Mouse (Mus musculus) midbrain, embryonic 16.5 days (tissue): ENCODE measurements around the gene Tlr4. TPM values are rescaled to one million over a fixed set of nuclear protein-coding genes. Genes with fewer than 3 reads are reported as not detected.
A peak's percentile ranks its signal among the peaks of the same experiment; 100 is the strongest.

ENCODE experiments used
- ATAC-seq: fragments of 200-750 bp; cut with Nextera tagmentation; 2 replicates; pipeline ENCODE4 v1.8.0; 2017; ENCODE audit warnings: moderate TSS enrichment
- H3K27ac ChIP-seq: fragments of 300-500 bp; sonication (generic); 2 replicates; pipeline ENCODE4 v1.5.1; 2014; ENCODE audit warnings: mild to moderate bottlenecking, low read length, mixed read lengths
- H3K27me3 ChIP-seq: fragments of 300-500 bp; sonication (generic); 2 replicates; pipeline ENCODE4 v1.6.1; 2014; ENCODE audit warnings: low read depth, low read length, mixed read lengths; ENCODE audit not compliant: control insufficient read depth, insufficient read depth
- H3K36me3 ChIP-seq: fragments of 300-500 bp; sonication (generic); 2 replicates; pipeline ENCODE4 v1.6.1; 2014; ENCODE audit warnings: mild to moderate bottlenecking, low read length, moderate library complexity, mixed read lengths; ENCODE audit not compliant: control insufficient read depth, insufficient read depth
- H3K4me1 ChIP-seq: fragments of 300-500 bp; sonication (generic); 2 replicates; pipeline ENCODE4 v1.6.1; 2014; ENCODE audit warnings: mild to moderate bottlenecking, low read length, mixed read lengths; ENCODE audit not compliant: control insufficient read depth, insufficient read depth
- H3K4me2 ChIP-seq: fragments of 300-500 bp; sonication (generic); 2 replicates; pipeline ENCODE4 v1.6.1; 2014; ENCODE audit warnings: mild to moderate bottlenecking, low read length, mixed read lengths
- H3K4me3 ChIP-seq: fragments of 300-500 bp; sonication (generic); 2 replicates; pipeline ENCODE4 v1.5.1; 2014; ENCODE audit warnings: low read depth, mild to moderate bottlenecking, low read length, moderate library complexity, mixed read lengths
- H3K9ac ChIP-seq: fragments of 300-500 bp; sonication (generic); 2 replicates; pipeline ENCODE4 v1.6.1; 2014; ENCODE audit warnings: low read depth, low read length, mixed read lengths
- H3K9me3 ChIP-seq: fragments of 300-500 bp; sonication (generic); replicated peaks from 2 replicates; pipeline ENCODE4 v1.6.1; 2014; ENCODE audit warnings: mild to moderate bottlenecking, low read length, mixed read lengths; ENCODE audit not compliant: control insufficient read depth, poor library complexity, severe bottlenecking
- WGBS: fragments of 180-500 bp; shearing (Covaris S2); extraction: QIAGEN DNeasy Blood & Tissue Kit; methylation state at CpG from one replicate; pipeline ENCODE4 v1.1.7; 2014; 5-methylcytosine and 5-hydroxymethylcytosine counted together
- polyA plus RNA-seq: library from polyadenylated mRNA; unstranded; fragments of >200 nt; fragmentation: Nextera tagmentation; extraction: Ambion mirVana; gene quantifications from 2 replicates; pipeline ENCODE4 v1.2.1, GENCODE M21; 2015

Tlr4 gene
- polyA plus RNA-seq, 1 experiment from 2014 or later: 1.2 TPM

DNA sequence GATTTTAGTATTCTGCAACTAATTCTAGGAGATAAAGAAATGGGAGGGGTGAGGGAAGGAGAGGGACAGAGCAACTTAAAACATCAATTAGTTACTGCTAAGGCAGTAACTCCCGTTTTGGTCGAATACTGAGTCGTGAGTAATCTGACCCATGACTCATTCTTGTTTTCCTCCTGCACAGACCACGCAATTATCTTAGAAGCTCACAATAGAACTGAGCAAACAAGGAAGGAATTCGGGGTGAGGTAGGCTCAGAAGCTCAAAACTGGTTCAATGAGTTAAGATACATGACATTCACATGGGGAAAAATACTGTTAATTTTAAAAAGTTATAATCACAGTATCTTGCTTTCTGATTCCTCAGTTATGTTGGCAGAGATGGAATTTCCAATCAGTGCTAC is 1.3 kb downstream of the Tlr4 start:
- no peaks in the 10 kb centered on the region for H3K4me1 ChIP-seq
- H3K4me3 ChIP-seq: no peak overlapping the region
- 49% methylated on average over 5 of the region's 5 CpGs for WGBS
- no peak overlapping the region for H3K9ac ChIP-seq
- no peaks in the 10 kb centered on the region for H3K27me3 ChIP-seq
- no peak for ATAC-seq
- no peak overlapping the region for H3K4me2 ChIP-seq
- H3K36me3 ChIP-seq: no peaks in the 10 kb centered on the region
- no peak overlapping the region for H3K27ac ChIP-seq
- H3K9me3 ChIP-seq: no peaks in the 10 kb centered on the region

DNA sequence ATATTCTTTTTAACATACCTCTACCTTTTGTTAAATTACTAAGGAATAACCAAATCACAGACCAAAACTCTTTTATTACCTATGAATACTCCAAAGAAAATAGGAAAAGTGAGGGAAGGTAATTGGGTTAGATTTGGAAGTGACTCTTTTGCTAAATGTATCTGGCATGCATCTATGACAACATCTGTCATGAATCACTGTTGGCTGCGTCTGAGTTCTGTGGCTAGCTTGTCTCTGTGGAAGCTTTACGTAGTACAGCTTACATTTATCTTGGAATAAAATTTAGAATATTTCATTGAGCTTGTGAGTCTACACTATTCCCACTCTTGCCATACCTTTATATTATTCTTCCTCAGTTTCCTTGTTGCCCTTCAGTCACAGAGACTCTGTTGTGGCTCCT is 10.7 kb downstream of the Tlr4 start:
- H3K36me3 ChIP-seq: no peaks in the 10 kb centered on the region
- H3K9ac ChIP-seq: no peak overlapping the region
- no peaks in the 10 kb centered on the region for H3K9me3 ChIP-seq
- no peak overlapping the region for H3K4me3 ChIP-seq
- no peaks in the 10 kb centered on the region for H3K4me1 ChIP-seq
- WGBS: 95% methylated on average over 2 of the region's 2 CpGs
- ATAC-seq: no peak
- H3K4me2 ChIP-seq: no peak overlapping the region
- no peak overlapping the region for H3K27ac ChIP-seq
- no peaks in the 10 kb centered on the region for H3K27me3 ChIP-seq

DNA sequence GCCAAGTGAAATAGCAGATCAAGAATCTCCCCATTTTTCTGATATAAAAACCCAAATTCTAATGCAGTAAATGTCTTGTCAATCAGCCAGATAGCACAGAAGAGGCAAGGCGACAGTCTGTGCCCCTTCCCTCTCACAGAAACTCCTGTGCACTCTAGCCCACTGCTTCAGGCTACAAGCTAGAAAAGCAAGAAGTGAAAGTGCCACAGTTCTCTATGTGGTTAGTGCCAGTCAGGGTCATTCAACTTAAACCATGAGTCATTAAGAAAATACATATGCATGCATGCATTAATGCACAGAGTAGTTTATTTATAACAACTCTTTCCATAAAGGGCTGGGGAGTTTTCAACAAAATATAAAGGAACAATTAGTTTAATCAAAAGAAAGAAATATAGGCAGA is 15.9 kb downstream of the Tlr4 start:
- no peaks in the 10 kb centered on the region for H3K4me1 ChIP-seq
- WGBS: 75% methylated on average over 1 of the region's 1 CpGs

DNA sequence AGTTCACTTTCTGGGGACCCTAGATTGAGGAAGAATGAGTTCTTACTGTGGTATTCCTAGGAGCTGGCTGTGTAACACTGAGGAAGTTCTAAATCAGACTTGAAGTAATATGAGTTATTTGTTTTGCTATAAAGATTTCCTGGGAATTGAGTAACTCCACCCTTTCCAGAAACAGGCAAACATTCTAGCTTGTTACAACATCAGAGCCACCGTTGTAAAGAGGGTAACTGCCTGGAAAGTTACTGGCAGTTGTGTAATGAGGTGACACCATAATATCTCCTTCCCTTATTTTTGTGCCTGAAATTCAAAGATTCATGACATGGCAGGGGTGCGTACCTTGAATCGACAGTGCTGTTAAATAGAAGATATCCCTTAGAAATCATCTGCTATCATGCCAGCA is 24.6 kb downstream of the Tlr4 start:
- WGBS: 92% methylated on average over 3 of the region's 3 CpGs
- no peak for ATAC-seq
- H3K36me3 ChIP-seq: no peaks in the 10 kb centered on the region
- H3K4me3 ChIP-seq: no peak overlapping the region
- H3K9ac ChIP-seq: no peak overlapping the region
- no peaks in the 10 kb centered on the region for H3K27me3 ChIP-seq
- H3K4me1 ChIP-seq: no peaks in the 10 kb centered on the region
- H3K9me3 ChIP-seq: no peaks in the 10 kb centered on the region
- H3K27ac ChIP-seq: no peak overlapping the region
- no peak overlapping the region for H3K4me2 ChIP-seq

More for the DNA sequence above, 15.9 kb downstream of the Tlr4 start:
- ATAC-seq: no peak
- no peak overlapping the region for H3K9ac ChIP-seq
- H3K36me3 ChIP-seq: no peaks in the 10 kb centered on the region
- H3K4me2 ChIP-seq: no peak overlapping the region
- no peak overlapping the region for H3K4me3 ChIP-seq
- no peaks in the 10 kb centered on the region for H3K27me3 ChIP-seq
- H3K9me3 ChIP-seq: no peaks in the 10 kb centered on the region
- no peak overlapping the region for H3K27ac ChIP-seq

DNA sequence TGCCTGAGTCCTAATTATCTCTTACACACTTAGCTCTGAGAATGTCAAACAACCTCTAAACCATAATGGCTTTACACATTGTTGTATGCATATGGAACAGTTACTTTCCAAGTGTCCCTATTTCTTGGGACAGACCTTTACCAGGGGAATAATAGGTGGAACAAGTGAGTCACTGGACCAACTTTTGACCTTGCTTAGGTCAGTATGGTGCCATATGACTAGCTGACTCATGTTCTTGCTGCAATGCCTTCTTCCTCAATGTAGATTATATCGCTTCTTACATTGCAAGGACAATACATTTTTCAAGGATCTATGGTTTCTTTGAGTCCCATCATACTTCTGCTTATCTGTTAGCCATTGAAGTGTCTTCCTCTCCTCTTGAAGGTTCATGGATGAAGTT is 29.6 kb downstream of the Tlr4 start:
- H3K4me1 ChIP-seq: no peaks in the 10 kb centered on the region
- H3K27ac ChIP-seq: no peak overlapping the region
- no peaks in the 10 kb centered on the region for H3K27me3 ChIP-seq
- no peak overlapping the region for H3K9ac ChIP-seq
- no peak overlapping the region for H3K4me2 ChIP-seq
- no peaks in the 10 kb centered on the region for H3K9me3 ChIP-seq
- no peaks in the 10 kb centered on the region for H3K36me3 ChIP-seq
- ATAC-seq: no peak
- 91% methylated on average over 1 of the region's 1 CpGs for WGBS
- H3K4me3 ChIP-seq: no peak overlapping the region

DNA sequence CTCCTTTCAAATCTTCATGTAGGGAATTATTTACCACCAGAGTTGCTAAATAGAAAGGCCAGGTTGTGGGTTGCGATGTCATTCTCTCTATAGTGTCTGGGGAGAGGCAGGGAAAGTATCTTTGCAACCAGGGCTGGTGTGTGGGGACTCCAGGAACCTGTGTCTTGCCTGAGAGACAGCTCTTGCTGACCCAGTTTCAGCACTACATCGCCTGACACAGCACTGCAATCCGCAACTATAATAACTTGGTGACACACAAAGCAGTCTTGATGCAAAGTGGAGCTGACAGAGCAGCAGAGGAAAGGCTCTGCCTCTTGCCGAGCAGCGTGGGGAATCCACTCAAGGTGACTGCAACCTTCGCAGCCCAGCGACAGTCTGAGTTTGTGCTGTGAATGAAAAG is 42.5 kb downstream of the Tlr4 start:
- H3K4me3 ChIP-seq: no peak overlapping the region
- no peaks in the 10 kb centered on the region for H3K36me3 ChIP-seq
- no peak overlapping the region for H3K4me2 ChIP-seq
- peak; percentile 67 for ATAC-seq
- peak overlapping the region; percentile 12; the same call in 1 of the 2 replicates for H3K27ac ChIP-seq
- H3K9me3 ChIP-seq: no peaks in the 10 kb centered on the region
- H3K27me3 ChIP-seq: no peaks in the 10 kb centered on the region
- 0 out of 2 replicates have a peak, but pooled peaks cover 5% of the 10 kb centered on the region for H3K4me1 ChIP-seq
- no peak overlapping the region for H3K9ac ChIP-seq
- 56% methylated on average over 7 of the region's 7 CpGs for WGBS

DNA sequence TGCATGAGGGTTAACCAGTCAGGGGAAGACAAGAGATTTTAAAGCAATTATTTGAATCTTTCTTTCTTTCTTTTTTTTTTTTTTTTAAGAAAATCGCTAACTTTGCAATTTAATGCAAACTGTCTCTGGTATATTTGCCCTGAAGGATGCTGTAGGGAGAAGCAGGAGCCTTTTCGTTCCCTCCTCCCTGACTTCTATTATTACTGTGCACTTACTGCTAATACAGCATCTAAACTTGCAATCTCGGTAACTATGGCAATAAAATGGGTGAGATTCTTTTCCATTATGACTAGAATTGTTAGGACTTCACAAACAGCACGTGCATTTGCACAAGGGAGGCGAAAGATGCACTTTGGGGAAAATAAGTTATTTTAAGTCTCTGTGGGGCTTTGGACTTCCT is 44.6 kb downstream of the Tlr4 start:
- no peaks in the 10 kb centered on the region for H3K9me3 ChIP-seq
- H3K27ac ChIP-seq: peak overlapping the region; percentile 18; the same call in 1 of the 2 replicates
- H3K36me3 ChIP-seq: no peaks in the 10 kb centered on the region
- 70% methylated on average over 5 of the region's 5 CpGs for WGBS
- H3K27me3 ChIP-seq: no peaks in the 10 kb centered on the region
- H3K9ac ChIP-seq: no peak overlapping the region
- H3K4me1 ChIP-seq: 0 out of 2 replicates have a peak, but pooled peaks cover 5% of the 10 kb centered on the region
- H3K4me2 ChIP-seq: no peak overlapping the region
- no peak overlapping the region for H3K4me3 ChIP-seq
- peak; percentile 55 for ATAC-seq

GRCm38 (mm10) chr4:66873342-66873741 is 46.0 kb downstream of the Tlr4 start:
- no peak for ATAC-seq
- no peaks in the 10 kb centered on the region for H3K27me3 ChIP-seq
- H3K27ac ChIP-seq: no peak overlapping the region

GRCm38 (mm10) chr4:66875751-66876150 is 48.4 kb downstream of the Tlr4 start:
- Histone ChIP-seq H3K4me3 (no peak overlapping the region), H3K9me3 (no peaks in the 10 kb centered on the region), H3K27ac (no peak overlapping the region), H3K27me3 (no peaks in the 10 kb centered on the region), H3K9ac (no peak overlapping the region), H3K36me3 (no peaks in the 10 kb centered on the region), H3K4me2 (no peak overlapping the region), H3K4me1 (0 out of 2 replicates have a peak, but pooled peaks cover 5% of the 10 kb centered on the region)
- ATAC-seq: no peak
- WGBS: 80% methylated on average over 4 of the region's 4 CpGs

More at GRCm38 (mm10) chr4:66873342-66873741, 46.0 kb downstream of the Tlr4 start:
- no peaks in the 10 kb centered on the region for H3K36me3 ChIP-seq
- 0 out of 2 replicates have a peak, but pooled peaks cover 5% of the 10 kb centered on the region for H3K4me1 ChIP-seq
- H3K9me3 ChIP-seq: no peaks in the 10 kb centered on the region
- no peak overlapping the region for H3K9ac ChIP-seq
- H3K4me3 ChIP-seq: no peak overlapping the region
- H3K4me2 ChIP-seq: no peak overlapping the region
